Mouse (Mus musculus): ENCODE results near the gene Tenm4. TPM values are rescaled to one million over a fixed set of nuclear protein-coding genes. Genes with fewer than 3 reads are reported as not detected.

Gene Tenm4
- total and polyA plus RNA-seq, 3 experiments: 0.03 to 0.26 (median 0.04) TPM

- Histone ChIP-seq H3K9ac (ENCODE audit: insufficient read depth, low read depth) (no peak overlapping the region), H3K36me3 (replicated peaks in 1 of 2; ENCODE audit: control insufficient read depth in 1 of 2, insufficient read depth in 1 of 2, low read length in 1 of 2) (no peaks in the 10 kb centered on the region), H3K4me2 (ENCODE audit: insufficient read depth, low read depth, poor library complexity, severe bottlenecking) (no peak overlapping the region), H3K9me3 (replicated peaks; ENCODE audit: low read length) (no peaks in the 10 kb centered on the region), H3K27ac (ENCODE audit: insufficient read depth, low read depth) (no peak overlapping the region), H3K79me2 (replicated peaks; ENCODE audit: control insufficient read depth, extremely low read depth, insufficient read depth, poor library complexity, severe bottlenecking) (no peaks in the 10 kb centered on the region), H3K4me3 (replicated peaks in 1 of 3; ENCODE audit: low read depth in 2 of 3, low read length in 2 of 3, poor library complexity in 1 of 3) (no peak overlapping the region), H3K27me3 (replicated peaks) (no peaks in the 10 kb centered on the region), H3K4me1 (ENCODE audit: control insufficient read depth in 1 of 2, insufficient read depth in 2 of 2) (no peaks in the 10 kb centered on the region)
- DNase-seq (ENCODE audit: extremely low read depth): no peak
- in situ Hi-C loops (cut with MboI; ENCODE audit: low pct_ligation_motif_present, low pct_unique_long_range_greater_than_20kb, low sequenced_read_pairs): loop anchor here (10.0 kb wide), 2 partner anchors 110 to 380 kb away; no protein-coding TSS in a partner anchor
- TF ChIP-seq CHD1 (IDR thresholded peaks at IDR 0.05; ENCODE audit: low read depth, low read length) (no peak), NRF1 (IDR thresholded peaks at IDR 0.05; ENCODE audit: low read depth, low read length) (no peak), JUND (conservative IDR thresholded peaks at IDR 0.05; ENCODE audit: low read depth, low read length) (no peak), ZC3H11A (IDR thresholded peaks at IDR 0.05; ENCODE audit: low read depth, low read length) (no peak), CHD2 (IDR thresholded peaks at IDR 0.05; ENCODE audit: low read length) (no peak), SIN3A (IDR thresholded peaks at IDR 0.05; ENCODE audit: low read length) (no peak), ZMIZ1 (IDR thresholded peaks at IDR 0.05; ENCODE audit: low read depth, low read length) (no peak), IRF4 (IDR thresholded peaks at IDR 0.05; ENCODE audit: low read depth, low read length) (no peak), POLR2AphosphoS2 (IDR thresholded peaks at IDR 0.05; ENCODE audit: low read depth, low read length) (no peak), KAT2A (IDR thresholded peaks at IDR 0.05; ENCODE audit: insufficient replicate concordance, low read length) (no peak), POLR2A (IDR thresholded peaks at IDR 0.05; ENCODE audit: low read depth, low read length) (no peak), ETS1 (conservative IDR thresholded peaks at IDR 0.05; ENCODE audit: low read depth, low read length) (no peak), USF1 (IDR thresholded peaks at IDR 0.05; ENCODE audit: low read depth, low read length) (no peak), RAD21 (IDR thresholded peaks at IDR 0.05; ENCODE audit: low read depth, low read length) (no peak), MEF2A (IDR thresholded peaks at IDR 0.05; ENCODE audit: borderline replicate concordance, low read depth, low read length) (no peak), E2F4 (IDR thresholded peaks at IDR 0.05; ENCODE audit: insufficient replicate concordance, low read depth, low read length) (no peak), TBP (conservative IDR thresholded peaks at IDR 0.05; ENCODE audit: low read depth, low read length) (no peak)
- dilution Hi-C loops (cut with MboI; ENCODE audit: extremely low pct_ligation_motif_present, extremely low pct_unique_long_range_greater_than_20kb, low sequenced_read_pairs): no loop called here
Measured at GRCm38 (mm10) chr7:96904936-96905335, 733.9 kb downstream of the Tenm4 start.

- H3K36me3 ChIP-seq (replicated peaks in 1 of 2; ENCODE audit: control insufficient read depth in 1 of 2, insufficient read depth in 1 of 2, low read length in 1 of 2): no peaks in the 10 kb centered on the region
- DNase-seq (ENCODE audit: extremely low read depth): no peak
- no peak overlapping the region for H3K9ac ChIP-seq (ENCODE audit: insufficient read depth, low read depth)
- H3K79me2 ChIP-seq (replicated peaks; ENCODE audit: control insufficient read depth, extremely low read depth, insufficient read depth, poor library complexity, severe bottlenecking): no peaks in the 10 kb centered on the region
- no peak overlapping the region for H3K4me2 ChIP-seq (ENCODE audit: insufficient read depth, low read depth, poor library complexity, severe bottlenecking)
- H3K27me3 ChIP-seq (replicated peaks): no peaks in the 10 kb centered on the region
- no peak overlapping the region for H3K27ac ChIP-seq (ENCODE audit: insufficient read depth, low read depth)
- dilution Hi-C loops (cut with MboI; ENCODE audit: extremely low pct_ligation_motif_present, extremely low pct_unique_long_range_greater_than_20kb, low sequenced_read_pairs): no loop called here
- in situ Hi-C loops (cut with MboI; ENCODE audit: low pct_ligation_motif_present, low pct_unique_long_range_greater_than_20kb, low sequenced_read_pairs): loop anchor here (10.0 kb wide), 2 partner anchors 111 to 381 kb away; no protein-coding TSS in a partner anchor
- no peaks in the 10 kb centered on the region for H3K9me3 ChIP-seq (replicated peaks; ENCODE audit: low read length)
- peaks cover 0 to 2% of the 10 kb centered on the region in 2 experiments; a peak in 1 of 4 replicates for H3K4me1 ChIP-seq (ENCODE audit: control insufficient read depth in 1 of 2, insufficient read depth in 2 of 2)
- no peak overlapping the region for H3K4me3 ChIP-seq (replicated peaks in 1 of 3; ENCODE audit: low read depth in 2 of 3, low read length in 2 of 3, poor library complexity in 1 of 3)
- TF ChIP-seq SMC3 (IDR thresholded peaks at IDR 0.05; ENCODE audit: low read depth, low read length) (no peak), E2F4 (IDR thresholded peaks at IDR 0.05; ENCODE audit: insufficient replicate concordance, low read depth, low read length) (no peak), USF2 (conservative IDR thresholded peaks at IDR 0.05; ENCODE audit: low read depth, low read length) (no peak), ZNF384 (IDR thresholded peaks at IDR 0.05; ENCODE audit: low read depth, low read length) (no peak), TCF12 (IDR thresholded peaks at IDR 0.05; ENCODE audit: low read depth, low read length) (no peak), MXI1 (IDR thresholded peaks at IDR 0.05; ENCODE audit: low read depth, low read length) (no peak), ELF1 (IDR thresholded peaks at IDR 0.05; ENCODE audit: low read depth, low read length) (no peak), POLR2A (IDR thresholded peaks at IDR 0.05; ENCODE audit: low read depth, low read length) (no peak), MAZ (IDR thresholded peaks at IDR 0.05; ENCODE audit: low read depth, low read length) (no peak), GABPA (IDR thresholded peaks at IDR 0.05; ENCODE audit: insufficient replicate concordance, low read depth, low read length) (no peak), ZC3H11A (IDR thresholded peaks at IDR 0.05; ENCODE audit: low read depth, low read length) (no peak), KAT2A (IDR thresholded peaks at IDR 0.05; ENCODE audit: insufficient replicate concordance, low read length) (no peak), IRF4 (IDR thresholded peaks at IDR 0.05; ENCODE audit: low read depth, low read length) (no peak), CTCF (conservative IDR thresholded peaks at IDR 0.05 in 1 of 2, IDR thresholded peaks at IDR 0.05 in 1 of 2; ENCODE audit: low read depth in 2 of 2, low read length in 2 of 2) (no peak), RAD21 (IDR thresholded peaks at IDR 0.05; ENCODE audit: low read depth, low read length) (no peak)
Measured at GRCm38 (mm10) chr7:96905422-96905821, 734.4 kb downstream of the Tenm4 start.

All from CH12.LX (cell line).